Mouse (Mus musculus) myocyte (in vitro differentiated cells): ENCODE measurements at regions not wholly inside any gene's neighbourhood (a gene's known extent, or its start where the extent isn't known, plus 50 kb on each side); places are given as distances from the start of the nearest gene placed in this dataset.

Source experiments
- MYOD1 ChIP-seq, 3 experiments: IDR thresholded peaks; one replicate each; pipeline ENCODE4 v1.6.1; 2011; ENCODE audit warnings: control low read depth in 2 of 3, low read depth in 2 of 3, mild to moderate bottlenecking in 2 of 3, moderate library complexity in 1 of 3; ENCODE audit not compliant: insufficient read length in 2 of 3, control insufficient read depth in 1 of 3
- POLR2A ChIP-seq: IDR thresholded peaks from one replicate; pipeline ENCODE4 v1.6.1; 2011; ENCODE audit warnings: low read depth, mild to moderate bottlenecking, control low read depth, moderate library complexity; ENCODE audit not compliant: insufficient read length
- SRF ChIP-seq: IDR thresholded peaks from one replicate; pipeline ENCODE4 v1.6.1; 2011; ENCODE audit warnings: low read depth; ENCODE audit not compliant: control insufficient read depth, insufficient read length
- TCF12 ChIP-seq: IDR thresholded peaks from one replicate; pipeline ENCODE4 v1.6.1; 2011; ENCODE audit warnings: mild to moderate bottlenecking, control low read depth; ENCODE audit not compliant: poor library complexity, insufficient read depth, severe bottlenecking
- TCF3 ChIP-seq: IDR thresholded peaks from one replicate; pipeline ENCODE4 v1.6.1; 2011; ENCODE audit warnings: low read depth, control low read depth; ENCODE audit not compliant: insufficient read length
- USF1 ChIP-seq: IDR thresholded peaks from one replicate; pipeline ENCODE4 v1.6.1; 2011; ENCODE audit warnings: low read depth, mild to moderate bottlenecking, control low read depth, moderate library complexity

- TF ChIP-seq TCF12 (no peak), POLR2A (no peak), TCF3 (no peak), MYOD1 (IDR thresholded peaks at IDR 0.05; ENCODE audit: control insufficient read depth in 1 of 3, insufficient read length in 2 of 3, low read depth in 2 of 3) (no peak), USF1 (no peak), SRF (no peak)
Measured at GRCm38 (mm10) chr5:97226425-97226824, 115.0 kb upstream of the Paqr3 start.
